Mouse (Mus musculus) neural tube, embryonic 10.5 days (tissue): ENCODE data around the gene Frmpd1.

ENCODE experiments used
- DNase-seq: peaks from one replicate; pipeline ENCODE4 v3.0.0-alpha.2; 2017; ENCODE audit warnings: low spot score; ENCODE audit errors: extremely low spot score

Frmpd1 gene

GRCm38 (mm10) chr4:45320159-45320816 is 135.6 kb downstream of the Frmpd1 start:
- peak; percentile 89 for DNase-seq

GRCm38 (mm10) chr4:45331139-45331538 is 146.5 kb downstream of the Frmpd1 start:
- DNase-seq, result no peak

- no peak for DNase-seq
Observed at GRCm38 (mm10) chr4:45332466-45332865, 147.8 kb downstream of the Frmpd1 start.
